Mouse (Mus musculus) forebrain, embryonic 12.5 days (tissue): Measurements from ENCODE around the gene Zcchc8. TPM values are rescaled to one million over a fixed set of nuclear protein-coding genes. Genes with fewer than 3 reads are reported as not detected.

Source experiments
- ATAC-seq: fragments of 200-750 bp; cut with Nextera tagmentation; 2 replicates; pipeline ENCODE4 v1.8.0; 2017; ENCODE audit warnings: moderate TSS enrichment; ENCODE audit not compliant: low FRiP score
- H3K27ac ChIP-seq: fragments of 300-500 bp; sonication (generic); 2 replicates; pipeline ENCODE4 v1.5.1; 2016; ENCODE audit warnings: mild to moderate bottlenecking
- H3K27me3 ChIP-seq: fragments of 300-500 bp; sonication (generic); 2 replicates; pipeline ENCODE4 v1.6.1; 2016; ENCODE audit warnings: mild to moderate bottlenecking
- H3K36me3 ChIP-seq: fragments of 300-500 bp; sonication (generic); replicated peaks from 2 replicates; pipeline ENCODE4 v1.6.1; 2016; ENCODE audit warnings: mild to moderate bottlenecking
- H3K4me1 ChIP-seq: fragments of 300-500 bp; sonication (generic); 2 replicates; pipeline ENCODE4 v1.6.1; 2016
- H3K4me2 ChIP-seq: fragments of 300-500 bp; sonication (generic); 2 replicates; pipeline ENCODE4 v1.6.1; 2016; ENCODE audit warnings: mild to moderate bottlenecking, moderate library complexity
- H3K4me3 ChIP-seq: fragments of 300-500 bp; sonication (generic); replicated peaks from 2 replicates; pipeline ENCODE4 v1.5.1; 2016; ENCODE audit warnings: mild to moderate bottlenecking
- H3K9ac ChIP-seq: fragments of 300-500 bp; sonication (generic); 2 replicates; pipeline ENCODE4 v1.6.1; 2016; ENCODE audit warnings: mild to moderate bottlenecking
- H3K9me3 ChIP-seq: fragments of 300-500 bp; sonication (generic); 2 replicates; pipeline ENCODE4 v1.6.1; 2016
- WGBS: fragments of 180-500 bp; shearing (Covaris S2); methylation state at CpG from one replicate; pipeline ENCODE4 v1.1.7; 2016; 5-methylcytosine and 5-hydroxymethylcytosine counted together
- polyA plus RNA-seq: library from polyadenylated mRNA; unstranded; fragments of >200 nt; fragmentation: Nextera tagmentation; extraction: Ambion mirVana; gene quantifications from 2 replicates; pipeline ENCODE4 v1.2.1, GENCODE M21; 2016

Zcchc8 gene
- polyA plus RNA-seq, 1 experiment from 2014 or later: 109 TPM

DNA sequence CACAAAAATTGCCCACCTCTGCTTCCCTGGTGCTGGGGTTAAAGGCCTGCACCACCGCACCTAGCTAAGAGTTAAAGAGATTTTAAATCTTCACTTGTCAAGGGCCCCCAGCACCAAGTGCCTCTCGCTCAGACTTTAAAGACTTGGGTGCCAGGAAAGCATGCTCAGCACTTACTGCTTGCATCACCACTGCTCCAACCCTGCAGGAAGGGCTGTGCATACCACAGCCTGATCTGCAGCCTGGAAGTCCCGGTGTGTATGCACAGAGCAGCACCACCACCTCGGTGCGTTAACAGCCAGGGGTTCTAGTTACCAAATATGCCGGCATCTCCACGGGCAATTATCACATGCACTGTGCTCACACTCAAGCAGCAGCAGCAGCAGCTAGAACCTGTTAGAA is 63.2 kb downstream of the Zcchc8 start:
- Histone ChIP-seq H3K4me2 (no peak overlapping the region), H3K9ac (no peak overlapping the region), H3K4me3 (no peak overlapping the region), H3K4me1 (peaks cover 15% of the 10 kb centered on the region), H3K9me3 (no peaks in the 10 kb centered on the region), H3K27me3 (no peaks in the 10 kb centered on the region), H3K27ac (no peak overlapping the region), H3K36me3 (peaks cover 24% of the 10 kb centered on the region)
- ATAC-seq: no peak
- 81% methylated on average over 7 of the region's 7 CpGs for WGBS

DNA sequence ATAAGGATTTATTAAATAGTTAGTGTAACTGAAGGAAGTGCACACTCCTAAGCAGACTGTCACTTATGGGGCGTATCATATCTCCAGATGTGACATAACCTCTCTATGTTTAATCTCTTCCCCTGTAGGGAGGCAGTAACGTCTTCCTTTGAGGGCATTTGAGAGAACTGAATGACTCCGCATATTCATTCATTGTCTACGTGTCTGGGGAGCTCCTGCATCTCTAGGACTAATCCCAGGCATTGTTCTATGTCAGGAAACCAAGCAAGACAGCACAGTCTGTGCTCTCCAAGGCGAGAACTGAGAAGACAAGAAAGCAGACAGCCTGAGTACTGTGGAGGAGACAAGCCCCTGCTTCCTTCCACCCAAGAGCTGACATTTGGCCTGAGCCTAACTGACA is 66.0 kb downstream of the Zcchc8 start:
- WGBS: 34% methylated on average over 5 of the region's 5 CpGs
- Histone ChIP-seq H3K4me1 (peaks cover 13% of the 10 kb centered on the region), H3K27me3 (no peaks in the 10 kb centered on the region), H3K4me2 (no peak overlapping the region), H3K36me3 (peaks cover 33% of the 10 kb centered on the region), H3K27ac (no peak overlapping the region), H3K4me3 (no peak overlapping the region), H3K9ac (no peak overlapping the region), H3K9me3 (no peaks in the 10 kb centered on the region)
- ATAC-seq: no peak

DNA sequence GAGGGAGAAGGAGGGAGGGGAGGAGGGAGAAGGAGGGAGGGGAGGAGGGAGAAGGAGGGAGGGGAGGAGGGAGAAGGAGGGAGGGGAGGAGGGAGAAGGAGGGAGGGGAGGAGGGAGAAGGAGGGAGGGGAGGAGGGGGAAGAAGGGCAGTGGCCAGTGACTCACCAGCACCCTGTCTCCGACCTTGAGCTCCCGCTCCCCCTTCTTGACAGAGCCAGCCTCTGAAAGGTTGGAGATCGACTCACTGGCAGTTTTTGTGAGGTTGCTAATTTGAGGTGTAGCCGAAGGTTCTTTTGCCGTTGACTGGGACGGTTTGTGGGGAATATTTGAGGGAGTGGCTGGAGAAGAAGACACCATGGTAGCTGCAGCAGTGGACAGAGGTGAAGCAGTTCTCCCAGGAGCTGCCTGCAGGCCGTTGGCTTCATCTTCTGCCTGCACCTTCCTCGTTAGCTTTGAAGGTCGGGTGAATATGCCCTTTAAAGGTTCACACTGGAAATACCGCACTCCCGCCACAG is 67.6 kb downstream of the Zcchc8 start:
- Histone ChIP-seq H3K9me3 (no peaks in the 10 kb centered on the region), H3K27ac (no peak overlapping the region), H3K27me3 (no peaks in the 10 kb centered on the region), H3K4me3 (no peak overlapping the region), H3K4me1 (0 out of 2 replicates have a peak, but pooled peaks cover 7% of the 10 kb centered on the region), H3K9ac (no peak overlapping the region), H3K36me3 (peaks cover 41% of the 10 kb centered on the region), H3K4me2 (no peak overlapping the region)
- WGBS: 87% methylated on average over 11 of the region's 11 CpGs
- ATAC-seq: no peak

DNA sequence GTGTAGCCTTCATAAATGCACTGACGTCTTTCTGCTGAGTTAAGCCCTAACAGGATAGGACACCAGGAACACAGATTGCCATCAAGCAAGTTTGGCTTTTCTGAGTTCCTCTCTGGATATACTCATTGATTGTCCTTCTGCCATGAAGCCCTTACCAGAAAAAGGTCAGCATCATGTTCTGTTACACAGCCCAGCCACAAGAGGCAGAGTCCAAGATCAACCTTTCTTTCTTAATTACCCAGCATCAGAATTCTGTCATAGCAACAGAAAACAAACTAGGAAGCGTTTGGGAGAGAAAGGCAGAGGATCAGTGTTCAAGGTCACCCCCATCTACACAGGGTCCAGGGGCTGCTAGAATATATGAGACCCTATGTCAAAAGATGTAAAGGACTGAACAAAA is 70.1 kb downstream of the Zcchc8 start:
- Histone ChIP-seq H3K4me2 (no peak overlapping the region), H3K27ac (no peak overlapping the region; the same call in 1 of the 2 replicates), H3K9ac (no peak overlapping the region), H3K36me3 (peaks cover 62% of the 10 kb centered on the region), H3K9me3 (no peaks in the 10 kb centered on the region), H3K4me3 (no peak overlapping the region), H3K4me1 (0 out of 2 replicates have a peak, but pooled peaks cover 7% of the 10 kb centered on the region), H3K27me3 (no peaks in the 10 kb centered on the region)
- 71% methylated on average over 2 of the region's 2 CpGs for WGBS
- no peak for ATAC-seq

Other genes starting within 250 kb of the Zcchc8 start
- not detected in 2 replicates for gene Lrrc43, start 231.8 kb downstream of the Zcchc8 start, polyA plus RNA-seq
- not detected in 2 replicates for gene Il31, start 231.6 kb downstream of the Zcchc8 start, polyA plus RNA-seq
- 1.8 and 2.1 TPM in 2 replicates for gene B3gnt4, start 210.6 kb downstream of the Zcchc8 start, polyA plus RNA-seq
- gene Diablo, start 196.9 kb downstream of the Zcchc8 start, polyA plus RNA-seq: 128 and 135 TPM in 2 replicates
- 0.38 and 0.69 TPM in 2 replicates for gene Gm49027, start 195.6 kb downstream of the Zcchc8 start, polyA plus RNA-seq
- gene Vps33a, start 148.1 kb downstream of the Zcchc8 start, polyA plus RNA-seq: 35.7 and 35.8 TPM in 2 replicates
- 72.0 and 72.7 TPM in 2 replicates for gene Clip1, start 36.5 kb downstream of the Zcchc8 start, polyA plus RNA-seq
- 166 and 179 TPM in 2 replicates for gene Rsrc2, start 28.3 kb upstream of the Zcchc8 start, polyA plus RNA-seq
- gene Kntc1, start 28.6 kb upstream of the Zcchc8 start, polyA plus RNA-seq: 49.4 and 51.8 TPM in 2 replicates
- gene Hcar2, start 144.4 kb upstream of the Zcchc8 start, polyA plus RNA-seq: not detected in 2 replicates
- 0.09 and 0.17 TPM in 2 replicates for gene Hcar1, start 158.9 kb upstream of the Zcchc8 start, polyA plus RNA-seq
- gene Denr, start 186.1 kb upstream of the Zcchc8 start, polyA plus RNA-seq: 161 and 171 TPM in 2 replicates
- 1.4 and 3.4 TPM in 2 replicates for gene Gm43518, start 206.3 kb upstream of the Zcchc8 start, polyA plus RNA-seq
- 4.4 and 5.6 TPM in 2 replicates for gene Ccdc62, start 209.6 kb upstream of the Zcchc8 start, polyA plus RNA-seq